Comparison of ENCODE assay signal across 9 mouse cellular contexts in the genomic region with DNA sequence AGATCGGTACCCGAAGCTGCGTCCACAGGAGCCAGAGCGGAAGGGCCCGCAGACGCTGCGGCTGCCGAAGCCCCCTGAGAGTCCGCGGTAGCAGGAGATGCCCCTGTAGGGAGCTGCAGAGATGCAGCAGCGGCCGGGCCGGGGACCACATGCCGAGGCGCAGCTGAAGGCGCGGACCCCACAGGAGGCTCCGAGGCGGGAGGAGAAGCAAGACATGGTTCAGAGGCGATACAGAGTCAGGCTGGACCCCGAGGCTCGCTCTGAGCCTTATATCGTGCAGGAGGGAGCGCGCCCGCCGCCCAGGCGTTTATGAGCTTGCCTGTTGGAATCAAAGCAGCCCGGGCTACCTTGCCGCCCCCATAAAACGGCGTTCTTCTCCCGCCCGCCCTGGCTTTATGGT. TPM values are rescaled to one million over a fixed set of nuclear protein-coding genes. Genes with fewer than 3 reads are reported as not detected.
DNase-seq lines count a peak whose midpoint lies in the region; ATAC-seq and TF ChIP-seq lines count a peak whose summit lies in the region.
"Had no signal": no experiment of that assay in that cellular context is flagged by ENCODE, and none has a peak within 500 bp of the region (broad histone marks: within the 10 kb centered on the region; RNA-seq: fewer than 3 reads in every experiment).

A gene (minus strand): TSS at position 250 of the 400 bp plus-strand sequence.

- H3K4me2 ChIP-seq in heart, embryonic 16.5 days (ENCODE audit: low read depth, low read length) = peak within 1 kb of the TSS; percentile 32; the same call in 1 of the 2 replicates
- peak within 1 kb of the TSS; percentile 77 for H3K4me2 ChIP-seq in hindbrain, embryonic 13.5 days
- H3K4me2 ChIP-seq in midbrain, postnatal 0 days (ENCODE audit: low read depth, low read length, poor library complexity, severe bottlenecking) = peak within 1 kb of the TSS; percentile 83

- DNase-seq in heart, postnatal 10 days = no peak
- DNase-seq in embryo, embryonic 10 days (ENCODE audit: low spot score) = peak; percentile 43
- DNase-seq in midbrain, postnatal 0 days (ENCODE audit: low spot score) = no peak
- no peak for DNase-seq in urinary bladder, postnatal 36 days (ENCODE audit: low spot score in 2 of 2)
- no peak for DNase-seq in urinary bladder, postnatal 4 days (ENCODE audit: low spot score in 2 of 2)
- no peak for DNase-seq in kidney, adult 8-10 months

- no peak for TF ChIP-seq CTCF in midbrain, postnatal 0 days (IDR thresholded peaks at IDR 0.05)

- H3K36me3 ChIP-seq in heart, embryonic 16.5 days (ENCODE audit: control insufficient read depth, insufficient read depth) = no peaks in the 10 kb centered on the region
- no peaks in the 10 kb centered on the region for H3K36me3 ChIP-seq in hindbrain, embryonic 13.5 days
- no peaks in the 10 kb centered on the region for H3K36me3 ChIP-seq in midbrain, postnatal 0 days (ENCODE audit: insufficient read depth, low read length)

- 0 out of 2 replicates have a peak within 1 kb of the TSS, but pooled peaks have one; percentile 9 for H3K4me3 ChIP-seq in heart, embryonic 16.5 days (ENCODE audit: low read length)
- H3K4me3 ChIP-seq in hindbrain, embryonic 13.5 days = peak within 1 kb of the TSS; percentile 41
- H3K4me3 ChIP-seq in midbrain, postnatal 0 days (ENCODE audit: low read depth, low read length) = peak within 1 kb of the TSS; percentile 38

- no peaks in the 10 kb centered on the region for H3K9me3 ChIP-seq in heart, embryonic 16.5 days (replicated peaks; ENCODE audit: control insufficient read depth, low read length)
- H3K9me3 ChIP-seq in hindbrain, embryonic 13.5 days = no peaks in the 10 kb centered on the region
- H3K9me3 ChIP-seq in midbrain, postnatal 0 days (ENCODE audit: low read length) = no peaks in the 10 kb centered on the region

- intact Hi-C loops in heart, postnatal 10 days (cut with DNase I) = no loop called here

- 5% methylated on average over 34 of the region's 34 CpGs for WGBS in heart, embryonic 16.5 days
- 3% methylated on average over 34 of the region's 34 CpGs for WGBS in hindbrain, embryonic 13.5 days
- WGBS in midbrain, postnatal 0 days = under 1% methylated on average over 33 of the region's 34 CpGs

- no peak within 1 kb of the TSS for H3K9ac ChIP-seq in heart, embryonic 16.5 days (ENCODE audit: low read length)
- peak within 1 kb of the TSS; percentile 71 for H3K9ac ChIP-seq in hindbrain, embryonic 13.5 days
- H3K9ac ChIP-seq in midbrain, postnatal 0 days (replicated peaks; ENCODE audit: low read length, poor library complexity, severe bottlenecking) = peak within 1 kb of the TSS; percentile 63

- no peaks in the 10 kb centered on the region for H3K4me1 ChIP-seq in heart, embryonic 16.5 days (ENCODE audit: control insufficient read depth, insufficient read depth, low read length)
- H3K4me1 ChIP-seq in hindbrain, embryonic 13.5 days (replicated peaks) = peaks cover 9% of the 10 kb centered on the region
- H3K4me1 ChIP-seq in midbrain, postnatal 0 days (ENCODE audit: insufficient read depth, low read length) = peaks cover 3% of the 10 kb centered on the region; the same call in 1 of the 2 replicates

- ATAC-seq in heart, embryonic 16.5 days (replicated peaks; ENCODE audit: extremely low read depth, insufficient read depth, low FRiP score) = no peak
- no peak for ATAC-seq in hindbrain, embryonic 13.5 days (ENCODE audit: low FRiP score)
- ATAC-seq in midbrain, postnatal 0 days (ENCODE audit: low FRiP score) = no peak

- no peak within 1 kb of the TSS for H3K27ac ChIP-seq in heart, embryonic 16.5 days (ENCODE audit: low read length)
- no peak within 1 kb of the TSS for H3K27ac ChIP-seq in hindbrain, embryonic 13.5 days
- no peak within 1 kb of the TSS for H3K27ac ChIP-seq in midbrain, postnatal 0 days (ENCODE audit: low read depth, low read length)

- H3K27me3 ChIP-seq in heart, embryonic 16.5 days (ENCODE audit: control insufficient read depth, insufficient read depth, low read length) = peaks cover 30% of the 10 kb centered on the region
- H3K27me3 ChIP-seq in hindbrain, embryonic 13.5 days = peaks cover 44% of the 10 kb centered on the region
- H3K27me3 ChIP-seq in midbrain, postnatal 0 days (ENCODE audit: insufficient read depth, low read length) = peaks cover 16% of the 10 kb centered on the region; the same call in 1 of the 2 replicates

RNA-seq across cellular contexts. Expression of the gene that starts here (rescaled TPM):
- 0.14 TPM in 1 of 2 replicates, not detected in the other for polyA plus RNA-seq in heart, embryonic 16.5 days (2015; fragmentation: Nextera tagmentation; extraction: Ambion mirVana)
- not detected for total RNA-seq in heart, postnatal 10 days (2021)
- polyA plus RNA-seq in hindbrain, embryonic 13.5 days (2015; fragmentation: Nextera tagmentation; extraction: Ambion mirVana) = 0.19 and 0.23 TPM in 2 replicates
- 0.76 and 1.2 TPM in 2 replicates for total RNA-seq in midbrain, postnatal 0 days (2014; rRNA removed)
- polyA plus RNA-seq in midbrain, postnatal 0 days (2015; fragmentation: Nextera tagmentation; extraction: Ambion mirVana) = 0.76 and 0.84 TPM in 2 replicates
- polyA plus RNA-seq: liver, embryonic 16.5 days had no signal

Comparison
In these comparisons a context has a peak if more than half of its experiments do, and no peak if none do; other contexts are left out.
1. H3K4me2 ChIP-seq: peak in every context shown above with its lines; median percentile 83 in midbrain, postnatal 0 days; 77 in hindbrain, embryonic 13.5 days; 32 in heart, embryonic 16.5 days.